Mouse (Mus musculus) CH12.LX (cell line): ENCODE measurements around the gene Klk8. TPM values are rescaled to one million over a fixed set of nuclear protein-coding genes. Genes with fewer than 3 reads are reported as not detected.

Experiments used
- DNase-seq: peaks from one replicate; pipeline ENCODE4 v3.0.0-alpha.2; 2013; ENCODE audit errors: extremely low read depth
- H3K27ac ChIP-seq: 2 replicates; pipeline ENCODE4 v1.5.1; 2012; ENCODE audit warnings: low read depth, mild to moderate bottlenecking, control low read depth, moderate library complexity; ENCODE audit not compliant: insufficient read depth
- H3K27me3 ChIP-seq: replicated peaks from 2 replicates; pipeline ENCODE3; 2012; ENCODE audit warnings: inconsistent platforms
- H3K36me3 ChIP-seq, 2 experiments: replicated peaks in 1 of 2; 2 replicates each; pipeline versions ENCODE3 to v1.6.1; 2012; ENCODE audit warnings: inconsistent platforms in 1 of 2, low read length in 1 of 2, mild to moderate bottlenecking in 1 of 2, mixed read lengths in 1 of 2, moderate library complexity in 1 of 2; ENCODE audit not compliant: control insufficient read depth in 1 of 2, insufficient read depth in 1 of 2
- H3K4me1 ChIP-seq, 2 experiments: 2 replicates each; pipeline ENCODE4 v1.6.1; 2012; ENCODE audit warnings: inconsistent platforms in 1 of 2, moderate library complexity in 1 of 2; ENCODE audit not compliant: insufficient read depth in 2 of 2, control insufficient read depth in 1 of 2
- H3K4me2 ChIP-seq: 2 replicates; pipeline ENCODE4 v1.6.1; 2012; ENCODE audit warnings: low read depth, mild to moderate bottlenecking, control low read depth; ENCODE audit not compliant: poor library complexity, insufficient read depth, severe bottlenecking
- H3K4me3 ChIP-seq, 3 experiments: fragments of 150-350 bp in 1 of 3; sonication (generic) in 1 of 3; replicated peaks in 1 of 3; 2 replicates each; pipeline versions ENCODE3 to v1.5.1; 2011 to 2012; ENCODE audit warnings: low read depth in 2 of 3, low read length in 2 of 3, mild to moderate bottlenecking in 2 of 3, moderate library complexity in 2 of 3, control low read depth in 1 of 3, improper control_type of control experiment in 1 of 3, inconsistent platforms in 1 of 3, mixed read lengths in 1 of 3; ENCODE audit not compliant: poor library complexity in 1 of 3
- H3K79me2 ChIP-seq: replicated peaks from 2 replicates; pipeline ENCODE4 v1.6.1; 2012; ENCODE audit warnings: mild to moderate bottlenecking, moderate library complexity; ENCODE audit not compliant: control insufficient read depth, poor library complexity, insufficient read depth, severe bottlenecking; ENCODE audit errors: extremely low read depth
- H3K9ac ChIP-seq: 2 replicates; pipeline ENCODE4 v1.6.1; 2012; ENCODE audit warnings: low read depth, mild to moderate bottlenecking, control low read depth, moderate library complexity; ENCODE audit not compliant: insufficient read depth
- H3K9me3 ChIP-seq: replicated peaks from 2 replicates; pipeline ENCODE3; 2012; ENCODE audit warnings: low read length, inconsistent platforms, mixed read lengths
- CHD2 ChIP-seq: IDR thresholded peaks from 2 replicates; pipeline ENCODE4 v1.6.1; 2011; ENCODE audit warnings: low read length, improper control_type of control experiment
- CTCF ChIP-seq, 2 experiments: IDR thresholded peaks in 1 of 2; conservative IDR thresholded peaks in 1 of 2; 2 replicates each; pipeline ENCODE4 v1.5.1; 2011 to 2012; ENCODE audit warnings: low read depth in 2 of 2, low read length in 2 of 2, improper control_type of control experiment in 1 of 2, inconsistent platforms in 1 of 2, mild to moderate bottlenecking in 1 of 2, moderate library complexity in 1 of 2
- E2F4 ChIP-seq: IDR thresholded peaks from 2 replicates; pipeline ENCODE4 v1.6.1; 2011; ENCODE audit warnings: low read depth, low read length, improper control_type of control experiment; ENCODE audit not compliant: insufficient replicate concordance
- ELF1 ChIP-seq: IDR thresholded peaks from 2 replicates; pipeline ENCODE4 v1.6.1; 2014; ENCODE audit warnings: low read depth, mild to moderate bottlenecking, inconsistent platforms, low read length, improper control_type of control experiment
- EP300 ChIP-seq: IDR thresholded peaks from 2 replicates; pipeline ENCODE4 v1.6.1; 2011; ENCODE audit warnings: low read length, improper control_type of control experiment
- HCFC1 ChIP-seq: IDR thresholded peaks from 2 replicates; pipeline ENCODE4 v1.6.1; 2012; ENCODE audit warnings: low read depth, mild to moderate bottlenecking, inconsistent platforms, low read length, improper control_type of control experiment
- KAT2A ChIP-seq: IDR thresholded peaks from 2 replicates; pipeline ENCODE4 v1.6.1; 2012; ENCODE audit warnings: low read length, improper control_type of control experiment, inconsistent platforms; ENCODE audit not compliant: insufficient replicate concordance
- MAX ChIP-seq: IDR thresholded peaks from 2 replicates; pipeline ENCODE4 v1.6.1; 2011; ENCODE audit warnings: low read length, improper control_type of control experiment
- MAZ ChIP-seq: IDR thresholded peaks from 2 replicates; pipeline ENCODE4 v1.6.1; 2012; ENCODE audit warnings: low read depth, mild to moderate bottlenecking, inconsistent platforms, low read length, improper control_type of control experiment, moderate library complexity
- MEF2A ChIP-seq: IDR thresholded peaks from 2 replicates; pipeline ENCODE4 v1.6.1; 2014; ENCODE audit warnings: low read depth, mild to moderate bottlenecking, inconsistent platforms, low read length, improper control_type of control experiment, borderline replicate concordance
- MYC ChIP-seq: IDR thresholded peaks from 2 replicates; pipeline ENCODE4 v1.6.1; 2011; ENCODE audit warnings: low read depth, mild to moderate bottlenecking, improper control_type of control experiment, low read length
- NELFE ChIP-seq: IDR thresholded peaks from 2 replicates; pipeline ENCODE4 v1.6.1; 2011; ENCODE audit warnings: low read depth, low read length, improper control_type of control experiment
- NRF1 ChIP-seq: IDR thresholded peaks from 2 replicates; pipeline ENCODE4 v1.6.1; 2014; ENCODE audit warnings: low read depth, mild to moderate bottlenecking, inconsistent platforms, low read length, improper control_type of control experiment, moderate library complexity
- PAX5 ChIP-seq: IDR thresholded peaks from 2 replicates; pipeline ENCODE4 v1.6.1; 2012; ENCODE audit warnings: low read length, inconsistent platforms, mixed read lengths
- POLR2AphosphoS2 ChIP-seq: IDR thresholded peaks from 2 replicates; pipeline ENCODE4 v1.6.1; 2011; ENCODE audit warnings: low read depth, low read length, improper control_type of control experiment
- RAD21 ChIP-seq: IDR thresholded peaks from 2 replicates; pipeline ENCODE4 v1.6.1; 2011; ENCODE audit warnings: low read depth, mild to moderate bottlenecking, low read length, improper control_type of control experiment, moderate library complexity
- SIN3A ChIP-seq: IDR thresholded peaks from 2 replicates; pipeline ENCODE4 v1.6.1; 2012; ENCODE audit warnings: low read length, improper control_type of control experiment, inconsistent platforms
- TBP ChIP-seq: conservative IDR thresholded peaks from 2 replicates; pipeline ENCODE4 v1.6.1; 2011; ENCODE audit warnings: low read depth, low read length, improper control_type of control experiment
- USF1 ChIP-seq: IDR thresholded peaks from 2 replicates; pipeline ENCODE4 v1.6.1; 2014; ENCODE audit warnings: low read depth, mild to moderate bottlenecking, inconsistent platforms, low read length, improper control_type of control experiment
- USF2 ChIP-seq: conservative IDR thresholded peaks from 2 replicates; pipeline ENCODE4 v1.6.1; 2011; ENCODE audit warnings: low read depth, low read length, improper control_type of control experiment
- ZC3H11A ChIP-seq: IDR thresholded peaks from 2 replicates; pipeline ENCODE4 v1.6.1; 2012; ENCODE audit warnings: low read depth, mild to moderate bottlenecking, inconsistent platforms, low read length, improper control_type of control experiment
- ZKSCAN1 ChIP-seq: IDR thresholded peaks from 2 replicates; pipeline ENCODE4 v1.6.1; 2012; ENCODE audit warnings: low read depth, inconsistent platforms, low read length, improper control_type of control experiment, borderline replicate concordance
- ZMIZ1 ChIP-seq: IDR thresholded peaks from 2 replicates; pipeline ENCODE4 v1.6.1; 2012; ENCODE audit warnings: low read depth, mild to moderate bottlenecking, inconsistent platforms, low read length, improper control_type of control experiment
- ZNF384 ChIP-seq: IDR thresholded peaks from 2 replicates; pipeline ENCODE4 v1.6.1; 2012; ENCODE audit warnings: low read depth, low read length, improper control_type of control experiment, inconsistent platforms
- dilution Hi-C: fragments of 300-500 bp; cut with MboI; formaldehyde crosslinking; loops from 2 replicates; pipeline ENCODE4 v1.14.3; 2020; ENCODE audit warnings: low sequenced_read_pairs; ENCODE audit not compliant: extremely low pct_unique_long_range_greater_than_20kb, extremely low pct_ligation_motif_present
- in situ Hi-C: fragments of 300-500 bp; cut with MboI; formaldehyde crosslinking; loops from 3 replicates; pipeline ENCODE4 v1.14.3; 2019; ENCODE audit warnings: low sequenced_read_pairs, low pct_ligation_motif_present, low pct_unique_long_range_greater_than_20kb, mixed read lengths
- polyA plus RNA-seq: library from polyadenylated mRNA; unstranded; fragments of >175 nt; gene quantifications from 2 replicates; pipeline ENCODE4 v1.2.1, GENCODE M21; 2012; ENCODE audit warnings: low read depth; ENCODE audit not compliant: insufficient read length
- total RNA-seq, 2 experiments: library from RNA; depleted of rRNA; stranded (reverse); fragments of 300-350 nt in 1 of 2; fragments of >200 nt in 1 of 2; gene quantifications; 2 replicates each; pipeline ENCODE4 v1.2.3; 2012 to 2014

Gene Klk8
- total and polyA plus RNA-seq, 3 experiments = 5.3 to 51.2 (median 5.5) TPM

DNA sequence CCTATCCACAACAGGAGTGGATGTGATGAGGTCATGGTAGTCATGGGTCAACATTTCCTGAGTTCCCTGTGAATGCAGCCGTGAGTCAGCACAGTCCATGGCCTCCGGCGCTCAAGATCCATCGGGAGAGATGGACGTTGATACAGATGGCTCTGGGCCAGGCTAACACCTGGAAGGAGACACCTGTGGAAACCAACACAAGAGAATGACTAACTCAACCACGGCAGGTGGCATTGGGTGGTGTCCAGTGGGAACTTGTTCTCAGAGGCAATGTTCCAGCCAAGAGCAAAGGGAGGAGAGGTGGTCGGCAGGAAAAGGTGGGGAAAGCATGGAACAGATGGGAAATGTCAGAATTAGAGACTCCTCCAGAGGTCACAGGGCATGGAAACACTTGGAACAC is 24.2 kb downstream of the Klk8 start:
- H3K9me3 ChIP-seq = no peaks in the 10 kb centered on the region
- TF ChIP-seq CTCF (conservative IDR thresholded peaks at IDR 0.05 in 1 of 2, IDR thresholded peaks at IDR 0.05 in 1 of 2; ENCODE audit: low read depth in 2 of 2, low read length in 2 of 2) = no peak
- TF ChIP-seq MAZ = no peak
- TF ChIP-seq KAT2A = no peak
- no peak for TF ChIP-seq USF2
- TF ChIP-seq ZMIZ1 = no peak
- no peak for TF ChIP-seq ZNF384
- no peak for TF ChIP-seq NELFE
- TF ChIP-seq E2F4 = no peak
- no peak overlapping the region for H3K4me2 ChIP-seq
- no peak overlapping the region for H3K27ac ChIP-seq
- DNase-seq = no peak
- no peak overlapping the region for H3K4me3 ChIP-seq
- no peaks in the 10 kb centered on the region for H3K36me3 ChIP-seq
- dilution Hi-C loops (no loop called here), in situ Hi-C loops (no loop called here)
- no peak overlapping the region for H3K9ac ChIP-seq
- H3K27me3 ChIP-seq = peaks cover 76% of the 10 kb centered on the region
- H3K4me1 ChIP-seq = no peaks in the 10 kb centered on the region
- H3K79me2 ChIP-seq = no peaks in the 10 kb centered on the region

DNA sequence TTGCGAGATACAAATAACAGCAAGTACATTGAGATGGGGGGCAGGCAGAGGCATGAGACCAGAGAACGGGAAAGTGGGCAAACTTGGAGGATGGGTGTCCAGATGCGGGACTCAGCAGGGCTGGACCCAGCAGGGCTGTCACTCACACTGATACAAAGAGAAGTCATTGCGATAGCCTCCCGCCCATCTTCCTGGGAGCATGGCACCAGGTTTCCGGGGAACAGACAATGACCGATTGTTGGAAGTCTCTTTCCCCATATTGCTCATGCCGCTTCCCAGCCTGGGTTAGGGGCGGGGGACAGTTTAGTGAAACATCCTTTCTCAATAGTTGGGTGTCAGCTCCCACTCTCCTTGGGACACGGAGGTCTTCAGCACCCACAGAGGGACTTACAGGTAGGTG is 26.8 kb downstream of the Klk8 start, which contains the start of gene Klk6:
Gene Klk6 (plus strand): TSS at position 301 of the 400 bp plus-strand sequence.
- dilution Hi-C loops = no loop called here
- Histone ChIP-seq H3K4me2 (no peak within 1 kb of the TSS), H3K27me3 (peaks cover 86% of the 10 kb centered on the region), H3K9ac (no peak within 1 kb of the TSS), H3K9me3 (no peaks in the 10 kb centered on the region), H3K79me2 (no peaks in the 10 kb centered on the region), H3K4me3 (no peak within 1 kb of the TSS), H3K27ac (no peak within 1 kb of the TSS), H3K4me1 (peaks cover 0 to 3% of the 10 kb centered on the region in 2 experiments; a peak in 1 of 4 replicates), H3K36me3 (no peaks in the 10 kb centered on the region)
- in situ Hi-C loops = no loop called here
- TF ChIP-seq MYC = no peak
- no peak for TF ChIP-seq MEF2A
- no peak for TF ChIP-seq CTCF (conservative IDR thresholded peaks at IDR 0.05 in 1 of 2, IDR thresholded peaks at IDR 0.05 in 1 of 2; ENCODE audit: low read depth in 2 of 2, low read length in 2 of 2)
- no peak for TF ChIP-seq ELF1
- TF ChIP-seq USF1 = no peak
- no peak for TF ChIP-seq MAX
- no peak for TF ChIP-seq RAD21
- TF ChIP-seq MAZ = no peak
- no peak for TF ChIP-seq POLR2AphosphoS2
- TF ChIP-seq TBP = no peak
- no peak for TF ChIP-seq ZKSCAN1
- TF ChIP-seq NRF1 = no peak
- TF ChIP-seq HCFC1 = no peak
- TF ChIP-seq EP300 = no peak
- TF ChIP-seq ZMIZ1 = no peak
- no peak for TF ChIP-seq CHD2
- no peak for TF ChIP-seq NELFE
- TF ChIP-seq PAX5 = no peak
- TF ChIP-seq SIN3A = no peak
- no peak for TF ChIP-seq ZC3H11A
- no peak for DNase-seq
